Mouse (Mus musculus) heart, embryonic 11.5 days (tissue): Measurements from ENCODE around the gene Ap2a2. TPM values are rescaled to one million over a fixed set of nuclear protein-coding genes. Genes with fewer than 3 reads are reported as not detected.

Experiments
- ATAC-seq: fragments of 200-750 bp; cut with Nextera tagmentation; replicated peaks from 2 replicates; pipeline ENCODE4 v1.8.0; 2017; ENCODE audit warnings: moderate library complexity; ENCODE audit not compliant: insufficient number of reproducible peaks, low FRiP score, low TSS enrichment
- H3K27ac ChIP-seq: fragments of 300-500 bp; sonication (generic); 2 replicates; pipeline ENCODE4 v1.5.1; 2014; ENCODE audit warnings: mild to moderate bottlenecking, low read depth, low read length
- H3K27me3 ChIP-seq: fragments of 300-500 bp; sonication (generic); 2 replicates; pipeline ENCODE4 v1.6.1; 2014; ENCODE audit warnings: mild to moderate bottlenecking, low read length, mixed read lengths; ENCODE audit not compliant: control insufficient read depth, insufficient read depth
- H3K36me3 ChIP-seq: fragments of 300-500 bp; sonication (generic); 2 replicates; pipeline ENCODE4 v1.6.1; 2014; ENCODE audit warnings: mild to moderate bottlenecking, low read length, moderate library complexity, mixed read lengths; ENCODE audit not compliant: control insufficient read depth, insufficient read depth
- H3K4me1 ChIP-seq: fragments of 300-500 bp; sonication (generic); 2 replicates; pipeline ENCODE4 v1.6.1; 2014; ENCODE audit warnings: low read length; ENCODE audit not compliant: control insufficient read depth, insufficient read depth
- H3K4me2 ChIP-seq: fragments of 300-500 bp; sonication (generic); 2 replicates; pipeline ENCODE4 v1.6.1; 2014; ENCODE audit warnings: mild to moderate bottlenecking, moderate library complexity
- H3K4me3 ChIP-seq: fragments of 300-500 bp; sonication (generic); 2 replicates; pipeline ENCODE4 v1.5.1; 2014; ENCODE audit warnings: low read depth, low read length
- H3K9ac ChIP-seq: fragments of 300-500 bp; sonication (generic); 2 replicates; pipeline ENCODE4 v1.6.1; 2014; ENCODE audit warnings: mild to moderate bottlenecking, low read depth, low read length, moderate library complexity
- H3K9me3 ChIP-seq: fragments of 300-500 bp; sonication (generic); replicated peaks from 2 replicates; pipeline ENCODE4 v1.6.1; 2016; ENCODE audit warnings: low read length; ENCODE audit not compliant: control insufficient read depth
- WGBS: fragments of 180-500 bp; shearing (Covaris S2); extraction: QIAGEN DNeasy Blood & Tissue Kit; methylation state at CpG from one replicate; pipeline ENCODE4 v1.1.7; 2014; ENCODE audit not compliant: insufficient replicate concordance; 5-methylcytosine and 5-hydroxymethylcytosine counted together
- polyA plus RNA-seq: library from polyadenylated mRNA; unstranded; fragments of >200 nt; fragmentation: Nextera tagmentation; extraction: Ambion mirVana; gene quantifications from 2 replicates; pipeline ENCODE4 v1.2.1, GENCODE M21; 2014

The Ap2a2 gene
- polyA plus RNA-seq, 1 experiment from 2014 or later: 53.0 TPM

GRCm38 (mm10) chr7:141549432-141550061, 12.4 kb upstream of the Ap2a2 start:
- Histone ChIP-seq H3K4me3 (no peak overlapping the region), H3K27me3 (no peaks in the 10 kb centered on the region), H3K36me3 (no peaks in the 10 kb centered on the region), H3K4me2 (no peak overlapping the region), H3K9ac (no peak overlapping the region), H3K9me3 (no peaks in the 10 kb centered on the region), H3K4me1 (no peaks in the 10 kb centered on the region), H3K27ac (no peak overlapping the region)
- ATAC-seq: no peak
- 84% methylated on average over 3 of the region's 3 CpGs for WGBS

GRCm38 (mm10) chr7:141550464-141550863, 11.5 kb upstream of the Ap2a2 start:
- Histone ChIP-seq H3K4me3 (no peak overlapping the region), H3K9ac (no peak overlapping the region), H3K9me3 (no peaks in the 10 kb centered on the region), H3K36me3 (no peaks in the 10 kb centered on the region), H3K27me3 (no peaks in the 10 kb centered on the region), H3K4me1 (no peaks in the 10 kb centered on the region), H3K27ac (no peak overlapping the region), H3K4me2 (no peak overlapping the region)
- 63% methylated on average over 2 of the region's 2 CpGs for WGBS
- no peak for ATAC-seq

- H3K36me3 ChIP-seq: no peaks in the 10 kb centered on the region
- H3K27ac ChIP-seq: peak overlapping the region; percentile 6
- no peaks in the 10 kb centered on the region for H3K9me3 ChIP-seq
- ATAC-seq: no peak
- H3K4me2 ChIP-seq: 0 out of 2 replicates have a peak overlapping the region, but pooled peaks have one; percentile 9
- no peaks in the 10 kb centered on the region for H3K27me3 ChIP-seq
- peaks cover 9% of the 10 kb centered on the region for H3K4me1 ChIP-seq
- WGBS: 23% methylated on average over 4 of the region's 4 CpGs
- H3K4me3 ChIP-seq: no peak overlapping the region
- no peak overlapping the region for H3K9ac ChIP-seq
Observed at GRCm38 (mm10) chr7:141558329-141558776, 3.6 kb upstream of the Ap2a2 start.

GRCm38 (mm10) chr7:141558946-141559345, 3.0 kb upstream of the Ap2a2 start:
- Histone ChIP-seq H3K9me3 (no peaks in the 10 kb centered on the region), H3K27ac (peak overlapping the region; percentile 41; the same call in 1 of the 2 replicates), H3K36me3 (no peaks in the 10 kb centered on the region), H3K27me3 (no peaks in the 10 kb centered on the region), H3K4me3 (no peak overlapping the region), H3K4me1 (peaks cover 11% of the 10 kb centered on the region), H3K4me2 (no peak overlapping the region), H3K9ac (0 out of 2 replicates have a peak overlapping the region, but pooled peaks have one; percentile 10)
- no peak for ATAC-seq

GRCm38 (mm10) chr7:141559726-141560325, 2.1 kb upstream of the Ap2a2 start:
- peak overlapping the region; percentile 41; the same call in 1 of the 2 replicates for H3K27ac ChIP-seq
- no peak overlapping the region for H3K4me3 ChIP-seq

GRCm38 (mm10) chr7:141560471-141560870, 1.5 kb upstream of the Ap2a2 start:
- H3K4me3 ChIP-seq: no peak overlapping the region
- H3K4me1 ChIP-seq: peaks cover 17% of the 10 kb centered on the region
- WGBS: 72% methylated on average over 4 of the region's 4 CpGs
- H3K27me3 ChIP-seq: no peaks in the 10 kb centered on the region
- 0 out of 2 replicates have a peak overlapping the region, but pooled peaks have one; percentile 5 for H3K9ac ChIP-seq
- no peaks in the 10 kb centered on the region for H3K36me3 ChIP-seq
- no peaks in the 10 kb centered on the region for H3K9me3 ChIP-seq
- no peak overlapping the region for H3K4me2 ChIP-seq
- no peak overlapping the region for H3K27ac ChIP-seq
- no peak for ATAC-seq

More at GRCm38 (mm10) chr7:141559726-141560325, 2.1 kb upstream of the Ap2a2 start:
- H3K9ac ChIP-seq: no peak overlapping the region
- H3K4me2 ChIP-seq: no peak overlapping the region
- no peaks in the 10 kb centered on the region for H3K9me3 ChIP-seq
- H3K27me3 ChIP-seq: no peaks in the 10 kb centered on the region
- no peaks in the 10 kb centered on the region for H3K36me3 ChIP-seq
- peaks cover 17% of the 10 kb centered on the region for H3K4me1 ChIP-seq
- ATAC-seq: no peak
- WGBS: 60% methylated on average over 2 of the region's 2 CpGs

- H3K4me3 ChIP-seq: peak overlapping the region; percentile 100
- H3K27ac ChIP-seq: peak overlapping the region; percentile 89
- H3K36me3 ChIP-seq: no peaks in the 10 kb centered on the region
- peaks cover 17% of the 10 kb centered on the region for H3K4me1 ChIP-seq
- H3K9me3 ChIP-seq: no peaks in the 10 kb centered on the region
- peak overlapping the region; percentile 95 for H3K9ac ChIP-seq
- peak; percentile 46 for ATAC-seq
- peak overlapping the region; percentile 93 for H3K4me2 ChIP-seq
- under 1% methylated on average over 23 of the region's 33 CpGs for WGBS
- no peaks in the 10 kb centered on the region for H3K27me3 ChIP-seq
Observed at GRCm38 (mm10) chr7:141562421-141562851, 463 bp downstream of the Ap2a2 start.

- Histone ChIP-seq H3K4me3 (peak overlapping the region; percentile 100), H3K9ac (peak overlapping the region; percentile 95), H3K36me3 (no peaks in the 10 kb centered on the region), H3K9me3 (no peaks in the 10 kb centered on the region), H3K27me3 (no peaks in the 10 kb centered on the region), H3K27ac (peak overlapping the region; percentile 89), H3K4me1 (peaks cover 17% of the 10 kb centered on the region), H3K4me2 (peak overlapping the region; percentile 93)
- peak; percentile 3 for ATAC-seq
- 2% methylated on average over 21 of the region's 21 CpGs for WGBS
Observed at GRCm38 (mm10) chr7:141562852-141563427, 967 bp downstream of the Ap2a2 start.
